Mouse (Mus musculus): ENCODE measurements around the gene Gm47289.

GRCm38 (mm10) chr9:119199151-119199861 is 40.3 kb downstream of the Gm47289 start:
- no peak for TF ChIP-seq CTCF (IDR thresholded peaks at IDR 0.05; ENCODE audit: low read depth)
- no peak for TF ChIP-seq EP300 (IDR thresholded peaks at IDR 0.05; ENCODE audit: low read depth)

Measured in liver, embryonic 14.5 days (tissue).